Mouse (Mus musculus): ENCODE measurements at regions not wholly inside any gene's neighbourhood (a gene's known extent, or its start where the extent isn't known, plus 50 kb on each side); places are given as distances from the start of the nearest gene placed in this dataset.

DNA sequence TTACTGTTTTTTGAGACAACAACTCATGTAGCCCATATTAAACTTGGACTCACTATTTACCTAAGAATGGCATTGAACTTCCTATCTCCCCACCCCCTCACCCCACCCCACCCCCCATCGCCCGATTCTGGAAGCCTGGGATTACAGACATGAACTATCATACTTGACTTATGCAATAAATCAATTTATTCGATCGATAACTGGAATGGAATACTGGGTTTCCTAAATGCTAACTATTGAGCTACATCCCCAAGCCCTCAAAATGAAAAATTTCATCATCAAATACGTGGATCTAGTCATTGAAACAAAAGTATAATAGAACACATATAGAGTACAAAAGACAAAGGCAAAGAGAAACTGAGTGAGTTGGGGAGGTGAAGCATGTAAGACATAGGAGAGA is 70.1 kb upstream of the Dpyd start:
- no peak for DNase-seq (ENCODE audit: inconsistent age in 2 of 2, low spot score in 1 of 2)

DNA sequence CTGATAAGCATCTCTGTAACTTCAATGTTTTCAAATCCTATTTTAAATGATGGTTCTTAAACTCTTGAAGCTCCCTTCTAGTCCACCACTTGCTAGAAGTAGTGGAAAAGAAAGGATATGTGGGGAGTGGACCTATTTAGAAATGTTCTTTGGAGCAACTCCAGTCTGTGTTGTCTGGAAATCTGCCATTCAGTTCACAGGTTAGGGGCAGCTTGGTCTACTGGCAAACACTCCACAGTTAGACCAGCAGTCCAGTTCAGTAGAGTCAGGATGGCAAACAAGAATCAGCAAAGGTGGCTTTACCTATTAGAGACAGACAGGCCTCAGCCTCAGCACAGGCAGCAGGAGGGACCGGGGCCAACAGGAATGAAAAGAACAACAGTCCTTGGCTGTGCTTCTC is 67.3 kb upstream of the Dpyd start:
- no peak for DNase-seq (ENCODE audit: inconsistent age in 2 of 2, low spot score in 1 of 2)

DNA sequence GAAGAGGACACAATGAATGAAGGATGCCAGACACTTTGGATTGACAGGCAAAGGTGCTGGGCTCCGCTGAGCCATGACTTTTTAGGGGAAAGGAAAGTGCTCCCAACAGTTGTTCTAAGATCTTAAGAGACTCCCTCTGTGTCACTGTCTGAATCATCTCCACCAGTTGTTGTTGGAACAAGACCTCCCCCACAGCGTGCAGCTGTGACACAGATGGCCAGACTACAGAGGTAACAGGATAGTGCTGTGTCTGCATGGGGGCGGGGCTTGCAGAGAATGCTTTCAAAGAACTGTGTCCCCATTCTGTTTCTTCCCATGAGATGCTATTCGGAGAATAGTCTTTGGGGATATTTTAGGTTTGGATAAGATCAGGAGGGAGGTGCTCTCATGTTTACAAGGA is 61.7 kb upstream of the Dpyd start:
- DNase-seq (ENCODE audit: inconsistent age in 2 of 2, low spot score in 1 of 2), result no peak

DNA sequence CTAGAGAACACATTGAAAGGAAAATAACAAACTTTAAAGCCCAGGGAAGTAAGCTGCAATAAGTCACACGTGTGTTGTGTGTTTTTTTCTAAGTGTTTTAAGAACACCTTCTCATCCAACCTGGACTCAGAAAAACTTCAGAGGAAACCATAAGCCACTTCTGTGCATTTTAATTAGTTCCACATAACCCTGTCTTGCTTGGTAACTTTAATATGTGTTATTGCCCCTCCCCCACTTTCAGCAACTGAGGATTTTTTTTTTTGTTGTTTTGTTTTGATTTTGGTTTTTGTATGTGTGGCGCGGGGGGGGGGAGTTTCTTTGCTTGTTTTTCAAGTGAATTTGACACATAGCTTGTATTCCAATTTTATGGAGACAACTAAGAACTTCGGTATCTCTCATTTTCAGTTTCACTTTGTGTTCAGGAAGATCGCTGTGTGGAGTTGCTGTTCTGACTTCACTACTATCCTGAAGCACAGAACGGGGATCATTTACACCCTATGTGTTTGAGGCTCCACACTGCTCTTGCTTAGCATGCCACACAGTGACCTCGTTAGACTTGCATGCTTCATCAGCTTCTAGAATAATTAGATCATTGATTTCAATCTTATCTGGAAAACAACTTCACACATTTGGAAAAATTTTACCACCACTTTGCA is 54.2 kb upstream of the Dpyd start:
- peak in 1 of 2 experiments; percentile 27 for DNase-seq (ENCODE audit: inconsistent age in 2 of 2, low spot score in 1 of 2)

DNA sequence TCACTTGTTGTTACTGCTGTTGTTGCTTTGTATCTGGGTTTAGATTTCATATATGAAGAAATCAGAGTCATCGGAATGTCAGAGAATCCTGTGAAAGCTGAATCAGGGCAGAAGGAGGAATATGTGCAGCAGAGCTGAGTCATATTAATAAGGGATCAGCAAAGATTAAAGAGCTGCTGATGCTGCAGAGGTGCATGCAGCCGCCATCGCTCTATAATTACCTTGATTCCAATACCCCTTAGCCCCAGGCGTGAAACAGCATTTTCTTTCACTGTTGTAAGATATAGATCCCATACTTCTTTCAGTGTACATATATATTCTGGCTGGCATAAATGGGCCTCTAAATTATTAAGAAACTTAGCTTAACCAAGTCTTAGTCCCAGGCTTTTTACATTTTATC is 51.1 kb upstream of the Dpyd start:
- DNase-seq (ENCODE audit: inconsistent age in 2 of 2, low spot score in 1 of 2), result no peak

DNA sequence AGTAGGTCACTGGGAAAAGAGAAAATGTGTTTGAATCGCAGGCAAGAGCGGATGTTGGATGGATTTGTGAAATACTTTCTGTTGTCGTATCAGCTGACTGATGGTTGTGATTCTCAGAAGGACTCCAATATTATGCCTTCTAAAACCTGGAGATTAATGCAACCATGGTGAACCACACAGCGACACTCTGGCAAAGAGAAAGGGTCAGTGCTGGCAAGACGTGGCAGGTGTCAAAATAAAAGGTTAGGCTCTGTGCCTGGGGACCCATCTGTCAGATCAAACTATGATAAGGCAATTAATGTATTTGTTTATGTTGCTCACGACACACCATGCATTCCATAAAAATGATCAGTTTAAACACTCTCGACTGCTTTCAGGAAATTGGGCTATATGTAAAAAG is 50.0 kb upstream of the Dpyd start:
- DNase-seq (ENCODE audit: inconsistent age in 2 of 2, low spot score in 1 of 2), result no peak
